Mouse (Mus musculus): ENCODE measurements around the gene Rabl3. TPM values are rescaled to one million over a fixed set of nuclear protein-coding genes. Genes with fewer than 3 reads are reported as not detected.

Rabl3 gene
- polyA plus RNA-seq, 1 experiment: 8.4 TPM

GRCm38 (mm10) chr16:37511489-37511888 lies 28.2 kb upstream of the Rabl3 start:
- no peaks in the 10 kb centered on the region for H3K27me3 ChIP-seq (ENCODE audit: control insufficient read depth, insufficient read depth, insufficient read length)
- H3K79me2 ChIP-seq (ENCODE audit: control insufficient read depth, insufficient read depth): no peaks in the 10 kb centered on the region
- H3K36me3 ChIP-seq (ENCODE audit: control insufficient read depth, insufficient read depth): peaks cover 34% of the 10 kb centered on the region
- no peak overlapping the region for H3K4me3 ChIP-seq (ENCODE audit: insufficient read depth, poor library complexity, severe bottlenecking)
- H3ac ChIP-seq (ENCODE audit: control insufficient read depth, insufficient read length, low read depth): no peak overlapping the region
- TF ChIP-seq CEBPB (IDR thresholded peaks at IDR 0.05; ENCODE audit: low read depth) (no peak), MYOG (IDR thresholded peaks at IDR 0.05; ENCODE audit: control insufficient read depth, extremely low read depth, insufficient read length) (no peak), CTCF (IDR thresholded peaks at IDR 0.05; ENCODE audit: control insufficient read depth, insufficient read depth, insufficient read length) (no peak), USF1 (IDR thresholded peaks at IDR 0.05; ENCODE audit: low read depth) (no peak), MYOD1 (IDR thresholded peaks at IDR 0.05; ENCODE audit: control insufficient read depth, insufficient read length, low read depth) (no peak), FOSL1 (IDR thresholded peaks at IDR 0.05; ENCODE audit: insufficient read depth, low read length, poor library complexity, severe bottlenecking) (no peak), MAX (IDR thresholded peaks at IDR 0.05) (no peak)
- no peaks in the 10 kb centered on the region for H3K79me3 ChIP-seq (ENCODE audit: low read depth)

GRCm38 (mm10) chr16:37514644-37515043 lies 25.0 kb upstream of the Rabl3 start:
- no peaks in the 10 kb centered on the region for H3K27me3 ChIP-seq (ENCODE audit: control insufficient read depth, insufficient read depth, insufficient read length)
- no peak overlapping the region for H3K4me3 ChIP-seq (ENCODE audit: insufficient read depth, poor library complexity, severe bottlenecking)
- H3K36me3 ChIP-seq (ENCODE audit: control insufficient read depth, insufficient read depth): peaks cover 40% of the 10 kb centered on the region
- no peaks in the 10 kb centered on the region for H3K79me2 ChIP-seq (ENCODE audit: control insufficient read depth, insufficient read depth)
- H3ac ChIP-seq (ENCODE audit: control insufficient read depth, insufficient read length, low read depth): no peak overlapping the region
- H3K79me3 ChIP-seq (ENCODE audit: low read depth): no peaks in the 10 kb centered on the region
- TF ChIP-seq MYOG (IDR thresholded peaks at IDR 0.05; ENCODE audit: control insufficient read depth, extremely low read depth, insufficient read length) (no peak), MYOD1 (IDR thresholded peaks at IDR 0.05; ENCODE audit: control insufficient read depth, insufficient read length, low read depth) (no peak), USF1 (IDR thresholded peaks at IDR 0.05; ENCODE audit: low read depth) (no peak), CTCF (IDR thresholded peaks at IDR 0.05; ENCODE audit: control insufficient read depth, insufficient read depth, insufficient read length) (no peak), CEBPB (IDR thresholded peaks at IDR 0.05; ENCODE audit: low read depth) (no peak), MAX (IDR thresholded peaks at IDR 0.05) (no peak), FOSL1 (IDR thresholded peaks at IDR 0.05; ENCODE audit: insufficient read depth, low read length, poor library complexity, severe bottlenecking) (no peak)

DNA sequence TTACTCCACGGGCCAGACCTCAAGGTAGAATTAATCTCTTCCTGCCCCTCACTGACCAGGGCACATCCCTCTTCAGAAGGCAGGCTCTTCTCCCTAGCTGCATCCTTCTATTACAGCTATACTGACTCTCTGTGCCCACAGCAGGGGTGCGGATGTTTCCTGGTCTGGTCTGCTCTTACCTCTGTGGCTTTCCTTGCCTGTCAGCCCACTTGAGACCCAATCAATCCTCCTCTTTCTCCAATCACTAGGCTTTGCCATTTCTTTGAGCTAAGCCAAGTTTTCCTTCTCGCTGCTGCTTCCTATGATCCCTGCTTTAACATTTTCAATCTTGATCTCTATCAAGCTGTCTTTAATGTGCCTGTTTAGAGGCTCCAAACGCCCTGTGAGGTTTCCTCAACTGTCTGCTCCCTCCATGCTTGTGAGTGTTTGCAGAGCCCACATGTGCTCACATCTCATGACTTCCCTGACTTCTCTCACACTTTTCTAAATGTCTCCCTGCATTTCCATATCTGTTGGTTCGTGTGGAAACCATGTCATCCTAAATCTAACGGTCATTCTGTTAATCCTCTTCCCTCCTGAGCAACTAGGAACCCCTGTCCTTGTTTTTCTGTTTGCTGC lies 23.2 kb upstream of the Rabl3 start:
- H3K27me3 ChIP-seq (ENCODE audit: control insufficient read depth, insufficient read depth, insufficient read length): no peaks in the 10 kb centered on the region
- no peaks in the 10 kb centered on the region for H3K79me3 ChIP-seq (ENCODE audit: low read depth)
- H3K36me3 ChIP-seq (ENCODE audit: control insufficient read depth, insufficient read depth): peaks cover 41% of the 10 kb centered on the region
- H3ac ChIP-seq (ENCODE audit: control insufficient read depth, insufficient read length, low read depth): no peak overlapping the region
- no peak overlapping the region for H3K4me3 ChIP-seq (ENCODE audit: insufficient read depth, poor library complexity, severe bottlenecking)
- TF ChIP-seq CEBPB (IDR thresholded peaks at IDR 0.05; ENCODE audit: low read depth) (no peak), USF1 (IDR thresholded peaks at IDR 0.05; ENCODE audit: low read depth) (no peak), MYOD1 (IDR thresholded peaks at IDR 0.05; ENCODE audit: control insufficient read depth, insufficient read length, low read depth) (no peak), FOSL1 (IDR thresholded peaks at IDR 0.05; ENCODE audit: insufficient read depth, low read length, poor library complexity, severe bottlenecking) (no peak), MAX (IDR thresholded peaks at IDR 0.05) (no peak), CTCF (IDR thresholded peaks at IDR 0.05; ENCODE audit: control insufficient read depth, insufficient read depth, insufficient read length) (no peak), MYOG (IDR thresholded peaks at IDR 0.05; ENCODE audit: control insufficient read depth, extremely low read depth, insufficient read length) (no peak)
- no peaks in the 10 kb centered on the region for H3K79me2 ChIP-seq (ENCODE audit: control insufficient read depth, insufficient read depth)

GRCm38 (mm10) chr16:37517596-37518211 lies 22.0 kb upstream of the Rabl3 start:
- H3ac ChIP-seq (ENCODE audit: control insufficient read depth, insufficient read length, low read depth): no peak overlapping the region
- H3K4me3 ChIP-seq (ENCODE audit: insufficient read depth, poor library complexity, severe bottlenecking): no peak overlapping the region
- H3K36me3 ChIP-seq (ENCODE audit: control insufficient read depth, insufficient read depth): peaks cover 47% of the 10 kb centered on the region
- no peaks in the 10 kb centered on the region for H3K27me3 ChIP-seq (ENCODE audit: control insufficient read depth, insufficient read depth, insufficient read length)
- TF ChIP-seq MAX (IDR thresholded peaks at IDR 0.05) (no peak), CTCF (IDR thresholded peaks at IDR 0.05; ENCODE audit: control insufficient read depth, insufficient read depth, insufficient read length) (no peak), MYOG (IDR thresholded peaks at IDR 0.05; ENCODE audit: control insufficient read depth, extremely low read depth, insufficient read length) (no peak), FOSL1 (IDR thresholded peaks at IDR 0.05; ENCODE audit: insufficient read depth, low read length, poor library complexity, severe bottlenecking) (no peak), CEBPB (IDR thresholded peaks at IDR 0.05; ENCODE audit: low read depth) (no peak), MYOD1 (IDR thresholded peaks at IDR 0.05; ENCODE audit: control insufficient read depth, insufficient read length, low read depth) (no peak), USF1 (IDR thresholded peaks at IDR 0.05; ENCODE audit: low read depth) (no peak)
- no peaks in the 10 kb centered on the region for H3K79me2 ChIP-seq (ENCODE audit: control insufficient read depth, insufficient read depth)
- H3K79me3 ChIP-seq (ENCODE audit: low read depth): no peaks in the 10 kb centered on the region

- Histone ChIP-seq H3ac (ENCODE audit: control insufficient read depth, insufficient read length, low read depth) (no peak overlapping the region), H3K79me2 (ENCODE audit: control insufficient read depth, insufficient read depth) (no peaks in the 10 kb centered on the region), H3K36me3 (ENCODE audit: control insufficient read depth, insufficient read depth) (peaks cover 55% of the 10 kb centered on the region), H3K79me3 (ENCODE audit: low read depth) (no peaks in the 10 kb centered on the region), H3K27me3 (ENCODE audit: control insufficient read depth, insufficient read depth, insufficient read length) (no peaks in the 10 kb centered on the region), H3K4me3 (ENCODE audit: insufficient read depth, poor library complexity, severe bottlenecking) (no peak overlapping the region)
- TF ChIP-seq CTCF (IDR thresholded peaks at IDR 0.05; ENCODE audit: control insufficient read depth, insufficient read depth, insufficient read length) (no peak), MYOD1 (IDR thresholded peaks at IDR 0.05; ENCODE audit: control insufficient read depth, insufficient read length, low read depth) (no peak), MYOG (IDR thresholded peaks at IDR 0.05; ENCODE audit: control insufficient read depth, extremely low read depth, insufficient read length) (no peak), USF1 (IDR thresholded peaks at IDR 0.05; ENCODE audit: low read depth) (no peak), FOSL1 (IDR thresholded peaks at IDR 0.05; ENCODE audit: insufficient read depth, low read length, poor library complexity, severe bottlenecking) (no peak), MAX (IDR thresholded peaks at IDR 0.05) (no peak), CEBPB (IDR thresholded peaks at IDR 0.05; ENCODE audit: low read depth) (no peak)
These were observed 21.0 kb upstream of the Rabl3 start for GRCm38 (mm10) chr16:37518662-37519061.
